Mouse (Mus musculus): ENCODE results near the gene Fnbp1. TPM values are rescaled to one million over a fixed set of nuclear protein-coding genes. Genes with fewer than 3 reads are reported as not detected.

Gene Fnbp1
- polyA plus RNA-seq, 1 experiment, result 28.8 TPM

GRCm38 (mm10) chr2:31124694-31125093 lies 17.1 kb downstream of the Fnbp1 start:
- no peak for DNase-seq (ENCODE audit: low read depth)

GRCm38 (mm10) chr2:31123493-31123892 lies 18.3 kb downstream of the Fnbp1 start:
- DNase-seq (ENCODE audit: low read depth), result no peak

GRCm38 (mm10) chr2:31122806-31123205 lies 19.0 kb downstream of the Fnbp1 start:
- DNase-seq (ENCODE audit: low read depth), result no peak

GRCm38 (mm10) chr2:31121131-31121693 lies 20.6 kb downstream of the Fnbp1 start:
- no peak for DNase-seq (ENCODE audit: low read depth)

- no peak for DNase-seq (ENCODE audit: low read depth)
These were observed 22.0 kb downstream of the Fnbp1 start for GRCm38 (mm10) chr2:31119795-31120194.

GRCm38 (mm10) chr2:31118639-31119380 lies 23.0 kb downstream of the Fnbp1 start:
- DNase-seq (ENCODE audit: low read depth), result no peak

- DNase-seq (ENCODE audit: low read depth), result no peak
These were observed 23.6 kb downstream of the Fnbp1 start for GRCm38 (mm10) chr2:31118211-31118610.

- DNase-seq (ENCODE audit: low read depth), result no peak
These were observed 25.7 kb downstream of the Fnbp1 start for GRCm38 (mm10) chr2:31115943-31116731.

GRCm38 (mm10) chr2:31115091-31115942 lies 26.5 kb downstream of the Fnbp1 start:
- no peak for DNase-seq (ENCODE audit: low read depth)

GRCm38 (mm10) chr2:31114205-31114604 lies 27.6 kb downstream of the Fnbp1 start:
- no peak for DNase-seq (ENCODE audit: low read depth)

GRCm38 (mm10) chr2:31111685-31112084 lies 30.1 kb downstream of the Fnbp1 start:
- DNase-seq (ENCODE audit: low read depth), result no peak

GRCm38 (mm10) chr2:31109960-31110548 lies 31.8 kb downstream of the Fnbp1 start:
- DNase-seq (ENCODE audit: low read depth), result no peak

GRCm38 (mm10) chr2:31108186-31108585 lies 33.6 kb downstream of the Fnbp1 start:
- DNase-seq (ENCODE audit: low read depth), result no peak

GRCm38 (mm10) chr2:31106621-31107320 lies 35.0 kb downstream of the Fnbp1 start:
- no peak for DNase-seq (ENCODE audit: low read depth)

- no peak for DNase-seq (ENCODE audit: low read depth)
These were observed 35.8 kb downstream of the Fnbp1 start for GRCm38 (mm10) chr2:31106004-31106403.

- no peak for DNase-seq (ENCODE audit: low read depth)
These were observed 36.5 kb downstream of the Fnbp1 start for GRCm38 (mm10) chr2:31105279-31105678.

GRCm38 (mm10) chr2:31103321-31103720 lies 38.5 kb downstream of the Fnbp1 start:
- no peak for DNase-seq (ENCODE audit: low read depth)

GRCm38 (mm10) chr2:31101285-31101684 lies 40.5 kb downstream of the Fnbp1 start:
- no peak for DNase-seq (ENCODE audit: low read depth)

GRCm38 (mm10) chr2:31099079-31099478 lies 42.7 kb downstream of the Fnbp1 start:
- DNase-seq (ENCODE audit: low read depth), result no peak

- DNase-seq (ENCODE audit: low read depth), result no peak
These were observed 43.2 kb downstream of the Fnbp1 start for GRCm38 (mm10) chr2:31098616-31099015.

- no peak for DNase-seq (ENCODE audit: low read depth)
These were observed 44.5 kb downstream of the Fnbp1 start for GRCm38 (mm10) chr2:31097276-31097675.

Data from gonadal fat pad, adult 2 months (tissue).